In genomic region chr5:135957207-135957974, GRCm38 (mm10) we compare ENCODE assay signal across 7 mouse cellular contexts. TPM values are rescaled to one million over a fixed set of nuclear protein-coding genes. Genes with fewer than 3 reads are reported as not detected.
DNase-seq lines count a peak whose midpoint lies in the region; ATAC-seq and TF ChIP-seq lines count a peak whose summit lies in the region.

No protein-coding gene starts in this region.

- DNase-seq in adrenal gland, postnatal 36 days: peak; percentile 95
- DNase-seq in heart, adult 18-20 months: peak; percentile 93 to 99
- DNase-seq in kidney, adult 2 months: peak; percentile 99
- peak; percentile 91 to 98 for DNase-seq in spleen, adult 2 months (ENCODE audit: low read depth in 1 of 2, low spot score in 2 of 2)

- H3K9ac ChIP-seq in embryonic facial prominence, embryonic 13.5 days: peak overlapping the region; percentile 60
- no peak overlapping the region for H3K9ac ChIP-seq in limb, embryonic 12.5 days (replicated peaks)
- peak overlapping the region; percentile 19; the same call in 1 of the 2 replicates for H3K9ac ChIP-seq in midbrain, embryonic 15.5 days

- H3K36me3 ChIP-seq in embryonic facial prominence, embryonic 13.5 days: no peaks in the 10 kb centered on the region
- H3K36me3 ChIP-seq in kidney, adult 2 months (ENCODE audit: control insufficient read depth, insufficient read depth, low read length): no peaks in the 10 kb centered on the region
- no peaks in the 10 kb centered on the region for H3K36me3 ChIP-seq in limb, embryonic 12.5 days
- H3K36me3 ChIP-seq in midbrain, embryonic 15.5 days (replicated peaks): no peaks in the 10 kb centered on the region
- H3K36me3 ChIP-seq in spleen, adult 2 months (ENCODE audit: control insufficient read depth, insufficient read depth, low read length): no peaks in the 10 kb centered on the region

- H3K4me2 ChIP-seq in embryonic facial prominence, embryonic 13.5 days: peak overlapping the region; percentile 48
- peak overlapping the region; percentile 51 for H3K4me2 ChIP-seq in limb, embryonic 12.5 days
- peak overlapping the region; percentile 51 for H3K4me2 ChIP-seq in midbrain, embryonic 15.5 days

- H3K9me3 ChIP-seq in embryonic facial prominence, embryonic 13.5 days: no peaks in the 10 kb centered on the region
- no peaks in the 10 kb centered on the region for H3K9me3 ChIP-seq in limb, embryonic 12.5 days
- H3K9me3 ChIP-seq in midbrain, embryonic 15.5 days: no peaks in the 10 kb centered on the region

- TF ChIP-seq POLR2A in kidney, adult 2 months (IDR thresholded peaks at IDR 0.05; ENCODE audit: low read depth, low read length): peak; percentile 83
- peak; percentile 73 for TF ChIP-seq POLR2A in spleen, adult 2 months (IDR thresholded peaks at IDR 0.05; ENCODE audit: low read depth, low read length)

- H3K27me3 ChIP-seq in embryonic facial prominence, embryonic 13.5 days: no peaks in the 10 kb centered on the region
- H3K27me3 ChIP-seq in kidney, adult 2 months (replicated peaks; ENCODE audit: control insufficient read depth, insufficient read depth, low read length): no peaks in the 10 kb centered on the region
- H3K27me3 ChIP-seq in limb, embryonic 12.5 days: no peaks in the 10 kb centered on the region
- no peaks in the 10 kb centered on the region for H3K27me3 ChIP-seq in midbrain, embryonic 15.5 days (replicated peaks)
- no peaks in the 10 kb centered on the region for H3K27me3 ChIP-seq in spleen, adult 2 months (ENCODE audit: control insufficient read depth, insufficient read depth, low read length)

- H3K4me1 ChIP-seq in embryonic facial prominence, embryonic 13.5 days: peaks cover 20% of the 10 kb centered on the region
- peaks cover 17% of the 10 kb centered on the region; the same call in 1 of the 2 replicates for H3K4me1 ChIP-seq in kidney, adult 2 months (ENCODE audit: control insufficient read depth, insufficient read depth, low read length)
- H3K4me1 ChIP-seq in limb, embryonic 12.5 days (replicated peaks): peaks cover 15% of the 10 kb centered on the region
- peaks cover 15% of the 10 kb centered on the region for H3K4me1 ChIP-seq in midbrain, embryonic 15.5 days
- H3K4me1 ChIP-seq in spleen, adult 2 months (ENCODE audit: control insufficient read depth, insufficient read depth, insufficient read length): peaks cover 11% of the 10 kb centered on the region

- H3K4me3 ChIP-seq in embryonic facial prominence, embryonic 13.5 days: peak overlapping the region; percentile 44
- peak overlapping the region; percentile 49 for H3K4me3 ChIP-seq in kidney, adult 2 months (ENCODE audit: insufficient read depth, low read depth, low read length)
- peak overlapping the region; percentile 35 for H3K4me3 ChIP-seq in limb, embryonic 12.5 days (replicated peaks)
- H3K4me3 ChIP-seq in midbrain, embryonic 15.5 days: peak overlapping the region; percentile 40
- H3K4me3 ChIP-seq in spleen, adult 2 months (ENCODE audit: extremely low read depth, insufficient read depth, insufficient read length): peak overlapping the region; percentile 50

- 8% methylated on average over 28 of the region's 28 CpGs for WGBS in embryonic facial prominence, embryonic 13.5 days
- 5% methylated on average over 28 of the region's 28 CpGs for WGBS in kidney, adult 2 months
- WGBS in limb, embryonic 12.5 days: 9% methylated on average over 28 of the region's 28 CpGs
- WGBS in midbrain, embryonic 15.5 days: 7% methylated on average over 28 of the region's 28 CpGs
- 4% methylated on average over 28 of the region's 28 CpGs for WGBS in spleen, adult 2 months

- peak overlapping the region; percentile 85 for H3K27ac ChIP-seq in embryonic facial prominence, embryonic 13.5 days
- H3K27ac ChIP-seq in kidney, adult 2 months (ENCODE audit: insufficient read depth, low read depth, low read length): peak overlapping the region; percentile 99
- peak overlapping the region; percentile 93 for H3K27ac ChIP-seq in limb, embryonic 12.5 days
- peak overlapping the region; percentile 81 for H3K27ac ChIP-seq in midbrain, embryonic 15.5 days
- peak overlapping the region; percentile 86 for H3K27ac ChIP-seq in spleen, adult 2 months (ENCODE audit: insufficient read depth, low read length)

- TF ChIP-seq CTCF in kidney, adult 2 months (conservative IDR thresholded peaks at IDR 0.05; ENCODE audit: insufficient read depth, insufficient read length, low read depth, low read length): no peak
- no peak for TF ChIP-seq CTCF in spleen, adult 2 months (IDR thresholded peaks at IDR 0.05; ENCODE audit: extremely low read depth, insufficient read depth, insufficient read length, insufficient replicate concordance)

- peak; percentile 83 for ATAC-seq in embryonic facial prominence, embryonic 13.5 days (ENCODE audit: insufficient number of reproducible peaks, insufficient read depth, low FRiP score, low TSS enrichment, low read depth)
- peak; percentile 83 for ATAC-seq in limb, embryonic 12.5 days (ENCODE audit: insufficient number of reproducible peaks, insufficient read depth, low FRiP score, low TSS enrichment, low read depth)
- peak; percentile 75 for ATAC-seq in midbrain, embryonic 15.5 days (replicated peaks)

RNA-seq across cellular contexts. Expression of gene Ssc4d, which starts 16.9 kb away (rescaled TPM):
- 1 to 10 TPM; 2.3 to 3.3 TPM for total RNA-seq in adrenal gland, postnatal 36 days (2021)
- polyA plus RNA-seq in embryonic facial prominence, embryonic 13.5 days (2015; fragmentation: Nextera tagmentation; extraction: Ambion mirVana): 3.9 TPM in 2 replicates
- under 1 TPM; 0.21 to 0.40 TPM for total RNA-seq in heart, adult 18-20 months (2021)
- 4.3 and 5.0 TPM in 2 replicates for polyA plus RNA-seq in kidney, adult 2 months (2012; rRNA removed)
- 4.8 and 5.6 TPM in 2 replicates for polyA plus RNA-seq in limb, embryonic 12.5 days (2016; fragmentation: Nextera tagmentation; extraction: Ambion mirVana)
- 1.4 and 2.2 TPM in 2 replicates for polyA plus RNA-seq in midbrain, embryonic 15.5 days (2015; fragmentation: Nextera tagmentation; extraction: Ambion mirVana)
- polyA plus RNA-seq in spleen, adult 2 months (2012; rRNA removed): 2.0 and 2.4 TPM in 2 replicates

RNA-seq across cellular contexts. Expression of gene Zp3, which starts 22.5 kb away (rescaled TPM):
- total RNA-seq in adrenal gland, postnatal 36 days (2021): not detected
- not detected in 2 replicates for polyA plus RNA-seq in embryonic facial prominence, embryonic 13.5 days (2015; fragmentation: Nextera tagmentation; extraction: Ambion mirVana)
- not detected for total RNA-seq in heart, adult 18-20 months (2021)
- 0.08 TPM in 1 of 2 replicates, not detected in the other for polyA plus RNA-seq in kidney, adult 2 months (2012; rRNA removed)
- not detected in 2 replicates for polyA plus RNA-seq in limb, embryonic 12.5 days (2016; fragmentation: Nextera tagmentation; extraction: Ambion mirVana)
- polyA plus RNA-seq in midbrain, embryonic 15.5 days (2015; fragmentation: Nextera tagmentation; extraction: Ambion mirVana): 0.17 and 0.21 TPM in 2 replicates
- polyA plus RNA-seq in spleen, adult 2 months (2012; rRNA removed): not detected in 2 replicates

RNA-seq across cellular contexts. Expression of gene Ywhag, which starts 23.0 kb away (rescaled TPM):
- 100 to 1,000 TPM; 499 to 690 TPM for total RNA-seq in adrenal gland, postnatal 36 days (2021)
- polyA plus RNA-seq in embryonic facial prominence, embryonic 13.5 days (2015; fragmentation: Nextera tagmentation; extraction: Ambion mirVana): 164 and 178 TPM in 2 replicates
- 100 to 1,000 TPM; 285 to 287 TPM for total RNA-seq in heart, adult 18-20 months (2021)
- polyA plus RNA-seq in kidney, adult 2 months (2012; rRNA removed): 47.9 and 57.1 TPM in 2 replicates
- polyA plus RNA-seq in limb, embryonic 12.5 days (2016; fragmentation: Nextera tagmentation; extraction: Ambion mirVana): 180 and 182 TPM in 2 replicates
- 845 and 866 TPM in 2 replicates for polyA plus RNA-seq in midbrain, embryonic 15.5 days (2015; fragmentation: Nextera tagmentation; extraction: Ambion mirVana)
- 40.9 and 50.0 TPM in 2 replicates for polyA plus RNA-seq in spleen, adult 2 months (2012; rRNA removed)

RNA-seq across cellular contexts. Expression of gene Dtx2, which starts 37.2 kb away (rescaled TPM):
- 10 to 100 TPM; 13.3 to 17.1 TPM for total RNA-seq in adrenal gland, postnatal 36 days (2021)
- polyA plus RNA-seq in embryonic facial prominence, embryonic 13.5 days (2015; fragmentation: Nextera tagmentation; extraction: Ambion mirVana): 31.0 and 34.8 TPM in 2 replicates
- 1 to 10 TPM; 6.5 to 8.1 TPM for total RNA-seq in heart, adult 18-20 months (2021)
- polyA plus RNA-seq in kidney, adult 2 months (2012; rRNA removed): 16.3 and 16.7 TPM in 2 replicates
- polyA plus RNA-seq in limb, embryonic 12.5 days (2016; fragmentation: Nextera tagmentation; extraction: Ambion mirVana): 39.2 and 40.4 TPM in 2 replicates
- 26.8 and 27.5 TPM in 2 replicates for polyA plus RNA-seq in midbrain, embryonic 15.5 days (2015; fragmentation: Nextera tagmentation; extraction: Ambion mirVana)
- polyA plus RNA-seq in spleen, adult 2 months (2012; rRNA removed): 25.6 and 32.8 TPM in 2 replicates

Comparison
In these comparisons a context has a peak if more than half of its experiments do, and no peak if none do; other contexts are left out.
1. Peak in every context shown above with its lines: DNase-seq, ATAC-seq, H3K4me3 ChIP-seq and H3K27ac ChIP-seq.